Comparison of ENCODE assay signal across 10 mouse cellular contexts in genomic region chr4:42948527-42948926, GRCm38 (mm10). TPM values are rescaled to one million over a fixed set of nuclear protein-coding genes. Genes with fewer than 3 reads are reported as not detected.
DNase-seq lines count a peak whose midpoint lies in the region; ATAC-seq and TF ChIP-seq lines count a peak whose summit lies in the region.
"Had no signal": no experiment of that assay in that cellular context is flagged by ENCODE, and none has a peak within 500 bp of the region (broad histone marks: within the 10 kb centered on the region; RNA-seq: fewer than 3 reads in every experiment).

No protein-coding gene starts in this region.

- TF ChIP-seq CTCF in left cerebral cortex, adult 2 months (IDR thresholded peaks at IDR 0.05), result no peak
- TF ChIP-seq CTCF in forebrain, postnatal 0 days (IDR thresholded peaks at IDR 0.05; ENCODE audit: low read depth), result no peak

- peaks cover 32% of the 10 kb centered on the region for H3K4me1 ChIP-seq in forebrain, postnatal 0 days (ENCODE audit: insufficient read depth)
- H3K4me1 ChIP-seq in midbrain, embryonic 10.5 days, result peaks cover 77% of the 10 kb centered on the region

- peak; percentile 54 to 71 for DNase-seq in left cerebral cortex, adult 2 months (ENCODE audit: extremely low spot score in 1 of 2, low spot score in 2 of 2)
- no peak for DNase-seq in left cerebral cortex, adult 8-10 months (ENCODE audit: low spot score in 2 of 2)
- no peak for DNase-seq in forebrain, postnatal 0 days
- DNase-seq in midbrain, embryonic 10.5 days (ENCODE audit: low spot score), result no peak
- DNase-seq in right cerebral cortex, postnatal 10 days (ENCODE audit: low spot score in 2 of 2), result peak; percentile 75 to 76
- DNase-seq in natural killer cell, adult 2 months (ENCODE audit: low spot score in 2 of 2), result no peak
- DNase-seq: kidney, postnatal 25 days had no signal

- peak overlapping the region; percentile 98 for H3K27ac ChIP-seq in left cerebral cortex, adult 2 months
- H3K27ac ChIP-seq in forebrain, postnatal 0 days (ENCODE audit: low read depth, low read length), result peak overlapping the region; percentile 90
- peak overlapping the region; percentile 98; the same call in 1 of the 2 replicates for H3K27ac ChIP-seq in midbrain, embryonic 10.5 days (replicated peaks)

- intact Hi-C loops in left cerebral cortex, adult 2 months (cut with DNase I), result no loop called here

- WGBS in forebrain, postnatal 0 days, result 30% methylated on average over 13 of the region's 13 CpGs
- WGBS in midbrain, embryonic 10.5 days, result 50% methylated on average over 13 of the region's 13 CpGs

- H3K4me2 ChIP-seq in forebrain, postnatal 0 days (ENCODE audit: low read depth), result 0 out of 2 replicates have a peak overlapping the region, but pooled peaks have one; percentile 96

- ATAC-seq in forebrain, postnatal 0 days, result no peak
- ATAC-seq in erythroblast, adult 5-6 weeks (replicated peaks; ENCODE audit: low FRiP score, poor library complexity, severe bottlenecking), result no peak

- H3K4me3 ChIP-seq in left cerebral cortex, adult 2 months, result peak overlapping the region; percentile 64; the same call in 1 of the 2 replicates
- H3K4me3 ChIP-seq in forebrain, postnatal 0 days (ENCODE audit: low read depth, low read length), result no peak overlapping the region
- 0 out of 2 replicates have a peak overlapping the region, but pooled peaks have one; percentile 93 for H3K4me3 ChIP-seq in midbrain, embryonic 10.5 days

- no peak overlapping the region for H3K9ac ChIP-seq in forebrain, postnatal 0 days

- H3K27me3 ChIP-seq in forebrain, postnatal 0 days (ENCODE audit: insufficient read depth, low read length), result no peaks in the 10 kb centered on the region
- peaks cover 15% of the 10 kb centered on the region for H3K27me3 ChIP-seq in midbrain, embryonic 10.5 days (ENCODE audit: low read depth, poor library complexity, severe bottlenecking)

- peaks cover 3% of the 10 kb centered on the region; the same call in 1 of the 2 replicates for H3K36me3 ChIP-seq in forebrain, postnatal 0 days (ENCODE audit: insufficient read depth)
- H3K36me3 ChIP-seq in midbrain, embryonic 10.5 days, result 0 out of 2 replicates have a peak, but pooled peaks cover 8% of the 10 kb centered on the region

- no peaks in the 10 kb centered on the region for H3K9me3 ChIP-seq in forebrain, postnatal 0 days (ENCODE audit: low read length)
- H3K9me3 ChIP-seq in midbrain, embryonic 10.5 days (replicated peaks), result no peaks in the 10 kb centered on the region

RNA-seq across cellular contexts. Expression of gene Dnajb5, which starts 1.1 kb away (rescaled TPM):
- 100 to 1,000 TPM; 216 to 338 TPM for total RNA-seq in left cerebral cortex, adult 2 months (2021)
- total RNA-seq in left cerebral cortex, adult 8-10 months (2022), result 100 to 1,000 TPM; 118 to 162 (median 149) TPM
- 81.0 and 106 TPM in 2 replicates for total RNA-seq in forebrain, postnatal 0 days (2014; rRNA removed)
- 46.8 and 50.7 TPM in 2 replicates for polyA plus RNA-seq in forebrain, postnatal 0 days (2015; fragmentation: Nextera tagmentation; extraction: Ambion mirVana)
- 14.9 and 22.6 TPM in 2 replicates for polyA plus RNA-seq in midbrain, embryonic 10.5 days (2016; fragmentation: Nextera tagmentation; extraction: Ambion mirVana)
- 7.9 TPM in 1 of 2 replicates, not detected in the other for total RNA-seq in erythroblast, adult 5-6 weeks (2015; ENCODE audit: low replicate concordance)
- 0.14 TPM in 1 of 2 replicates, not detected in the other for total RNA-seq in erythroblast, adult 5-6 weeks (2017; ENCODE audit: low replicate concordance)

RNA-seq across cellular contexts. Expression of gene 1700022I11Rik, which starts 20.9 kb away (rescaled TPM):
- not detected for total RNA-seq in left cerebral cortex, adult 2 months (2021)
- total RNA-seq in left cerebral cortex, adult 8-10 months (2022), result not detected
- not detected in 2 replicates for total RNA-seq in forebrain, postnatal 0 days (2014; rRNA removed)
- polyA plus RNA-seq in forebrain, postnatal 0 days (2015; fragmentation: Nextera tagmentation; extraction: Ambion mirVana), result 0.23 and 0.63 TPM in 2 replicates
- 0.47 and 0.59 TPM in 2 replicates for polyA plus RNA-seq in midbrain, embryonic 10.5 days (2016; fragmentation: Nextera tagmentation; extraction: Ambion mirVana)
- not detected in 2 replicates for total RNA-seq in erythroblast, adult 5-6 weeks (2015; ENCODE audit: low replicate concordance)
- total RNA-seq in erythroblast, adult 5-6 weeks (2017; ENCODE audit: low replicate concordance), result 5.3 TPM in 1 of 2 replicates, not detected in the other
- total RNA-seq: adrenal gland, adult 18-20 months; liver, adult 2 months had no signal
- polyA plus RNA-seq: liver, adult 2 months had no signal

RNA-seq across cellular contexts. Expression of gene Phf24, which starts 32.1 kb away (rescaled TPM):
- 100 to 1,000 TPM; 359 to 380 TPM for total RNA-seq in left cerebral cortex, adult 2 months (2021)
- total RNA-seq in left cerebral cortex, adult 8-10 months (2022), result 100 to 1,000 TPM; 321 to 373 (median 328) TPM
- total RNA-seq in forebrain, postnatal 0 days (2014; rRNA removed), result 77.2 and 82.7 TPM in 2 replicates
- 38.2 and 42.3 TPM in 2 replicates for polyA plus RNA-seq in forebrain, postnatal 0 days (2015; fragmentation: Nextera tagmentation; extraction: Ambion mirVana)
- polyA plus RNA-seq in midbrain, embryonic 10.5 days (2016; fragmentation: Nextera tagmentation; extraction: Ambion mirVana), result 1.6 and 2.1 TPM in 2 replicates
- not detected in 2 replicates for total RNA-seq in erythroblast, adult 5-6 weeks (2015; ENCODE audit: low replicate concordance)
- total RNA-seq in erythroblast, adult 5-6 weeks (2017; ENCODE audit: low replicate concordance), result 1.7 and 5.8 TPM in 2 replicates

RNA-seq across cellular contexts. Expression of gene Vcp, which starts 51.8 kb away (rescaled TPM):
- 100 to 1,000 TPM; 179 to 186 TPM for total RNA-seq in left cerebral cortex, adult 2 months (2021)
- total RNA-seq in left cerebral cortex, adult 8-10 months (2022), result 100 to 1,000 TPM; 173 to 199 (median 188) TPM
- 221 and 255 TPM in 2 replicates for total RNA-seq in forebrain, postnatal 0 days (2014; rRNA removed)
- 357 and 443 TPM in 2 replicates for polyA plus RNA-seq in forebrain, postnatal 0 days (2015; fragmentation: Nextera tagmentation; extraction: Ambion mirVana)
- polyA plus RNA-seq in midbrain, embryonic 10.5 days (2016; fragmentation: Nextera tagmentation; extraction: Ambion mirVana), result 656 and 674 TPM in 2 replicates
- total RNA-seq in erythroblast, adult 5-6 weeks (2015; ENCODE audit: low replicate concordance), result 71.9 and 85.5 TPM in 2 replicates
- total RNA-seq in erythroblast, adult 5-6 weeks (2017; ENCODE audit: low replicate concordance), result 149 and 153 TPM in 2 replicates

Comparison
In these comparisons a context has a peak if more than half of its experiments do, and no peak if none do; other contexts are left out.
1. DNase-seq: peak in left cerebral cortex, adult 2 months (2 of 2) and right cerebral cortex, postnatal 10 days (2 of 2); none in left cerebral cortex, adult 8-10 months (0 of 2), forebrain, postnatal 0 days (single experiment), midbrain, embryonic 10.5 days (single experiment) and natural killer cell, adult 2 months (0 of 2).
2. RNA of gene Phf24, which starts 32.1 kb away (total RNA-seq): 359 to 380 TPM in left cerebral cortex, adult 2 months, 321 to 373 TPM in left cerebral cortex, adult 8-10 months and 77.2 to 82.7 TPM in forebrain, postnatal 0 days; 1.7 to 5.8 TPM in erythroblast, adult 5-6 weeks; every median in the first group is over 10 times any median in the second.
3. Peak in every context shown above with its lines, with median percentiles within 50 percentile points of each other: H3K27ac ChIP-seq.